Mouse (Mus musculus): ENCODE data around the gene Dvl1.

The Dvl1 gene

DNA sequence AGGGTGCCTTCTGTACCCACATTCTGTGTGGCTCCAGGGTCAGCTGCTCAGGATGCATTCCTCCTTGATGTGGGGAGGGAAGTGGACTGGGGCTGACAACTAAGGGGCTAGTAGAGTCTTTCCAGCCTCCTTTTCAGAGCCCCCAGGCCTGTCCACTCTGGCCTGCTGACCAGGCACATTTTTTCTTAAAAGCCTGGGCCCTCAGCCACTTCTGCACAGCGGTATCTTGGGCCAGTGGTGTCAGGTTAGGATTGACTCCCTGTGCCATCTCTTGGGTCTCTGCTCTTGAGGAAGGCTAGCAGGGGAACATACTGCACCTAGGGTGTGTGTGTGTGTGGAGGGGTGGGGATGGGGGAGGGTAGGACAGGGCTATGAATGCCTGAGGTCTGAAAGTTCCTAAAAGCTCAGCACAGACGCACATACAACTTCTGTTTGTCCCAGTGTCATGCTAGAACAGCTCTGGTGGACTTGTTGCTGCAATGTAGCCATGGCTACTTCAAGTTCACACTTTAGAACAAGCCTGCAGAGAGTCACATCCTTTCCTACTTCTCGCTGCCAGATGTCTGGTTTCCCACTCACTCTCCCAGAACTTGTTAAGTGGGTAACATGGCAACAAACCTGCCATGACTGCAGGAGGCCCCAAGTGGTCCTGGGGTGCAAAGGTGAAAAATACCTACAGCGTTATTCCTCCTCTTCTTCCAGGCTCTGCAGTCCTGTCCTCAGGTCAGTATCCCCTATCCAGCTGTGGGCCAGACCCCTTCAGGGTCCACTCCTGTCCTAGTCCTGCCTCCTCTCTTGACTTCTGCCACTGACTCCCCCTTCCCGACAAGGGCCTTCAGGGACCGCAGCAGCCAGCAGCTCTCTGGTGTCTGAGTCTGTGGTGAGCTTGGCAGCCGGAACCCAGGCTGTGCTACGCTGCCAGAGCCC lies 6.9 kb upstream of the Dvl1 start:
- no peak for DNase-seq (ENCODE audit: low spot score in 2 of 2)

DNA sequence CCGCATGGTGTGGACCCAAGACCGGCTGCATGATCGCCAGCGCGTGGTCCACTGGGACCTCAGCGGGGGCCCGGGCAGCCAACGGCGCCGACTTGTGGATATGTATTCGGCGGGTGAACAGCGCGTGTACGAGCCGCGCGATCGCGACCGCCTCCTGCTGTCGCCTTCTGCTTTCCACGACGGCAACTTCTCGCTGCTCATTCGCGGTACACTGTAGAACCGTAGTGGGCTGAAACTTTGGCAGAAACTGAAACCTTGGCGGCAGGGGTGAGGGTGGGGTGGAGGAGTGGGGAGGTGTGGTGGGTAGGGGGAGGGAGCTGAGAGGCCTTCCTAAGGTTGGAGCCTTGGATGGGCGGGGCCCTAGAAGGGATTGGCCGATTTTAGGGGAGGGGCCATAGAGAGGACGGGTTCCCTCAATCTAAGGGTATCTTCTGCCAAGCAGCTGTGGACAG lies 6.2 kb upstream of the Dvl1 start:
- DNase-seq (ENCODE audit: low spot score in 2 of 2) = no peak

DNA sequence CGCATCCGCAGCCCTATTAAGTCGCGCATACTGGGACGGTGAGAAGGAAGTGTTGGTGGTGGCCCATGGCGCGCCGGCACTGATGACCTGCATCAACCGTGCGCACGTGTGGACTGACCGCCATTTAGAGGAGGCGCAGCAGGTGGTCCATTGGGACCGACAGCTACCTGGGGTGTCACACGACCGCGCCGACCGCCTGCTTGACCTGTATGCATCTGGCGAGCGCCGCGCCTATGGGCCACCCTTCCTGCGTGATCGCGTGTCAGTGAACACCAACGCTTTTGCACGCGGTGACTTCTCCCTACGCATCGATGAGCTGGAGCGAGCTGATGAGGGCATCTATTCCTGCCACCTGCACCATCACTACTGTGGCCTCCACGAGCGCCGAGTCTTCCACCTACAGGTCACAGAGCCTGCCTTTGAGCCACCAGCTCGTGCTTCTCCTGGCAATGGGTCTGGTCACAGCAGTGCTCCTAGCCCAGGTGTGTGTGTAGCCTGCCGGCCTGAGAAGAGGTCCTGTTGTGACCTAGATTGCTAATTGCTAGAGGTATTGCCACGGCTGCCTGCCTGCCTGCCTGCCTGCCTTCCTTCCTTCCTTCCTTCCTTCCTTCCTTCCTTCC lies 5.4 kb upstream of the Dvl1 start:
- no peak for DNase-seq (ENCODE audit: low spot score in 2 of 2)

DNA sequence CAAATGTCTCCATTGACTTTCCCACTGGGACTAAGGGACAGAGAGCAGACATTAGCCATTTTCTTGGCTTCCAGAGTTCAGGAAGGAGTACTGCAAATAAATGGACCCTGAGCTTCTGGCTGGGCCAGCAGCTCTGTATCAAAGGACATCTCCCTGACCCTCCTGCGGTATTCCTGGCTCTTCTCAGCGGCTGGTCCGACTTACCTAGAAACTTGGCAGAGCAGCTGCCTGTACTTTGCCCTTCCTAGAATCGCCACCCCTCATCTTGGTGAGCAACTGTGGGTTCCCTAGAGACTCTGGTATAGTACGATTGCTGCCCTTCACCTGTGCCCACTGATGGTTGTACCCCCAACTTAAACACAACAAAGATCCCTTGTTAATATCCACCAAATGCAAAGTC lies 4.0 kb upstream of the Dvl1 start:
- no peak for DNase-seq (ENCODE audit: low spot score in 2 of 2)

DNA sequence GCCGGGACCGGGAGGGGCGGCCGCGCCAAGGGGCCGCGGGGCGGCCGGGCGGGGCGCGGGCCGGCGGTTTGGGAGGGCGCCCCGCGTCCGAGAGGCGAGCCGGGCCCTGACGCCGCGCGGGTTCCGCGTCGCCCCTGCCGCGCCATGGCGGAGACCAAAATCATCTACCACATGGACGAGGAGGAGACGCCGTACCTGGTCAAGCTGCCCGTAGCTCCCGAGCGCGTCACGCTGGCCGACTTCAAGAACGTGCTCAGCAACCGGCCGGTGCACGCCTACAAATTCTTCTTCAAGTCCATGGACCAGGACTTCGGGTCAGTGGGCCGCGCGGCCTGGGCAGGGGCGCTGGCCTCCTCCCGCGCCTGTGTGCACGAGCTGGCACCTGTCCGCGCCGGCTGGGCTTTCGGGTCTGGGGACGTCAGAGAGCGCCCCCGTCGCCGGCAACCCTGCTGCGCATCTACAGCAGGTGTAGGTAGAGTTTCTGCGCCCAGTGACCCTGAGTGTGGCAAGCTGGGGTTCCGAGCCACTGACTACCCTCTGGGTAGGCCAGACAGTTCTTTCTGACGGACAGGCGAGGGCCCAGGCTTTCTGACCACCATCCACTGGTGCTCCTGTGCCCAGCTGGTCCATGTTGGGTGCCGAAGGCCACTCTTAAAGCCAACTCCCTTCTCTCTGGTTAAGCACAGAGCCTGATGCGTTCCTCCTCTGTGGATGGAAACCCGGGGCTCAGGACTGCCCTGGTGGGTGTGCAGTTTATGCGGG lies 570 bp downstream of the Dvl1 start:
- no peak for DNase-seq (ENCODE audit: low spot score in 2 of 2)

DNA sequence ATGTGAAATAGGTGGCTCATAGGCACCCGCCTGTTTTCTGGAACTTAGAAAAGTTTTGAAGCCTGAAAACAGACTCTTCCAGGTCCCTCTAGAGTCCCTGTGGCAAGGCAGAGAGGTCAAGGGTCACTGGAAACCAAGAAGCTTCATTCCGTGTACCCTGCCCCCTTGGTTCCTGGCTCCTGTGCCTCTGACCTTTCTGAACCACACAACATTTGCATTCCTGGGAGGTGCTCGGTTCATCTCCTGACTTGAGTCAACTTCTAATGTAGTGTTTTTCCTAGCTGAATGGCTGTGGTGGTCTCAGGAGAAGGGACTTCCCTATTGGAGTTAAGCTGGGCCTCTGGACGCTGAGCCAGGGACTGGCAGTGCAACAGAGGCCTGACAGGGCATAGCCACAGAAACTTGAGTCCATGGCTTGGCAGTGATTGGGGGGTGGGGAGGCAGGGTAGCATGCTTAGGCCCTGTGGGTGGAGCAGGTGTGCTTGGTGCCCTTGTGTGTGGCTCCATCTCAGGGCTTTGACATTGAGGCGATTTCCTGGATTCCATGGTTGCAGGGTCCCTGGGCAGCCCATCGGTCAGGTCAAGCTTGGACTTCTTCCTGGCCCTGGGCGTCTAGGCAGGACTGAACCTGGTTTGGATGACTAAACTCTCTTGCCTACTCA lies 1.4 kb downstream of the Dvl1 start:
- no peak for DNase-seq (ENCODE audit: low spot score in 2 of 2)

DNA sequence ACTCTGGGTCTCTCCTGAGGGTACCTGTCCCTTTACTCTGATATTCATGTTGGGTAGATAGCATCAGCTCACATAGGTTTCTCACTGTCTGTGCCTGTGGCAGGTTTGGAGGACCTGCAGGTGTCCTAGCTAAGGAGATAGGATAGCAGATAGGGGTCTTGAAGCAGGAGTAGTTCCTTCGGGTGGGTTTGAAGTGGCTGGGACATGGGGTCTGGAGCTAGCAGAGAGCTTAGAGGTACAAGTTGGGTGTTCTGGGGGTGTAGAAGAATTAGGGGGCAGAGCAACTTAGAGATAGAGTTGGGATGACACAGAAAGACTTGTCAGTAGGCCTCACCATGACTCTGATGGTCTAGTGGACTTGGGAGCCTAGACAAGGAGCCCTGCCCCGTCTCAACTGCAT lies 2.2 kb downstream of the Dvl1 start:
- DNase-seq (ENCODE audit: low spot score in 2 of 2) = no peak

DNA sequence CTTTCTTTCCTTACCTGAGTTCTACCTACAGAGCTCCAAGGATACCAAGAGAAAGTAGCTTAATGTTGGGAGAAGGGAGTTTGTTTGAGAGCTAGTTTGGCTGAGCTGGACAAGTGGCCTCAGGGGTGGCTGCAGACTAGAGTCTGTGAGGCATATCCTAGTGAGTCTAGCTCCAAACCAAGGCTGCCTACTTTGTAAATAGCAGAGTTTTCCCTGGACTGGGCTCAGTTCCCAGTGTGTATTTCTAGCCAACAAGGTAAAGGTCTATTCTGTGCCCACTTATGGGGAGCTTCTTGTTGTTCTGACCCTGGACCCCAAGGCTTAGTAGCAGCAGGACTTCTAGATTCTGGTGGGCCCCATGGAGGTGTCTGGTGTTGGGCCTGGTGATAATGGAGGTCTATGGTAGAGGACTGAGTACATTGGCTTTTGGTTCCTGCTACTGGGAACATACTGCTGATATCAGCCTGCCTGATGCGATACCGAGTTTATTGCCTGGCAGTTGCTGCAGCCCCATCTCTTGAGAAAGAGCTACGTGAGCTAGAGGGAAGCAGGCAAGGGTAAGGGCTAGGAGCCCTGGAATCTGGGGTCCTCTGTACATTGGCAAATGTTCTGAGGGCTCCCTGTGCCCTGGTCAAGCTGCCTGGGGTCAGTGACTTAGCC lies 2.7 kb downstream of the Dvl1 start:
- DNase-seq (ENCODE audit: low spot score in 2 of 2) = no peak

DNA sequence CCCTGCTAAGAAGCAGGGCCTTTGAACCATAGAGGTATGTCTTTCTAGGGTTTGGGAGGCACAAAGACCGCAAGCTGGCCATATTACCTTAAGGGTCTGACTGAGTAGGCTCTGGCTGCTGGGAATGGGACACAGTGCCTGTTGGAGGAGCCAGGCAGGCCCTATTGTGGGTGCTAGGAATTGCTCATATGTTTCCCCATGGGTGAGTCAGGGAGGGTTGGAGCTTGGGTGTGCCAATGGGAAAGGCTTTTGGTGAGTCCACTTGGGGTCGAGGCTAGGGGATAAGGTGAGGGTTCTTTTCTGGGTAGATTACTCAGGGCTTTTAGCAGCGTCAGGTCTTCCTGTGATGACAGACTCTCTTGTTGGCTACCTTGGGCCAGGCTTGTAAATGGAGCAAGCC lies 4.2 kb downstream of the Dvl1 start:
- no peak for DNase-seq (ENCODE audit: low spot score in 2 of 2)

DNA sequence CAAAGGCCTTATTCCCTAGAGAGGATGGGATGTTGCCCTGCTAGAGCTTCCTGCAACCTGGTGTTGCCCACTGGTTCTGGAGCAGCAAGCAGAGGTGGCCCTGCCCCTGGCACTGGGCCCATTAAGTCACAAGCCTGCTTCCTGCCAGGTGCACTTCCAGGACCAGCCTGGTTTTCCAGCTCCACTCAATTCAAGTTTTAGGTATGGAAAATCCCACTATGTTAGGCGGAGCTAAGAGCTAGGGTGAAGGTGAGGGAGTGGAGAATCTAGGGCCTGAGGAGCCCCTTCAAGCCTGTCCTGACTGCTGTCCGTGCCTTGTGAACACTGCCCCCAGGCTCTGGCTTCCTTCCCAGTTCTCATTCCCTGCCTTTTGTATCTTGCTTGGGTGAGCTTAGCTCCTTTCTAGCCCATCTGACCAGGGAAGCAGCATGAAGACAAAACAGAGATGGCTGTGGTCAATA lies 4.8 kb downstream of the Dvl1 start:
- DNase-seq (ENCODE audit: low spot score in 2 of 2) = no peak

DNA sequence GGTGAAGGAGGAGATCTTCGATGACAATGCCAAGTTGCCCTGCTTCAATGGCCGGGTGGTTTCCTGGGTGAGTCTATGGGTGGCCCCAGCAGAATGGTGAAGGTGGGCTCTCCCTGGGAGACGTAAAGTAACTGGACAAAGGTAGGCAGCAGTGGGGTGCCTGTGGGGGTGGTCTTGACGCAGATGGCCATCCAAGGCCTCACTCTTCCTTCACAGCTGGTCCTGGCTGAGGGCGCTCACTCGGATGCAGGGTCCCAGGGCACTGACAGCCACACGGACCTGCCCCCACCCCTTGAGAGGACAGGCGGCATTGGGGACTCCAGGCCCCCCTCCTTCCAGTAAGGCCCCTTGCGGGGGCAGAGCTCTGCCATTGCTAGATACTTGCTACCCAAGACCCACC lies 6.2 kb downstream of the Dvl1 start:
- no peak for DNase-seq (ENCODE audit: low spot score in 2 of 2)

DNA sequence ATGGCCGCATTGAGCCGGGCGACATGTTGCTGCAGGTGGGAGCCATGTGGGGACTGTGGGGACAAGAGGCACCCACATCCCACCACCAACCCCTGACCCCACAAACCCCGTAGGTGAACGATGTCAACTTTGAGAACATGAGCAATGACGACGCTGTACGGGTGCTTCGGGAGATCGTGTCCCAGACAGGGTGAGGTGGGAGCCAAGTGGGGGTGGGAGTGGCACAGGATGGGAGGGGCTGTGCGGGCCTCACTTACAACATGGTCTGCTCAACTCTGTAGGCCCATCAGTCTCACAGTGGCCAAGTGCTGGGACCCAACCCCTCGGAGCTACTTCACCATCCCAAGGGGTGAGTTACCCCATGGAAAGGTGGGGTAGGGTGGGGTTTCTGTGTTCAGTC lies 7.8 kb downstream of the Dvl1 start:
- DNase-seq (ENCODE audit: low spot score in 2 of 2) = no peak

DNA sequence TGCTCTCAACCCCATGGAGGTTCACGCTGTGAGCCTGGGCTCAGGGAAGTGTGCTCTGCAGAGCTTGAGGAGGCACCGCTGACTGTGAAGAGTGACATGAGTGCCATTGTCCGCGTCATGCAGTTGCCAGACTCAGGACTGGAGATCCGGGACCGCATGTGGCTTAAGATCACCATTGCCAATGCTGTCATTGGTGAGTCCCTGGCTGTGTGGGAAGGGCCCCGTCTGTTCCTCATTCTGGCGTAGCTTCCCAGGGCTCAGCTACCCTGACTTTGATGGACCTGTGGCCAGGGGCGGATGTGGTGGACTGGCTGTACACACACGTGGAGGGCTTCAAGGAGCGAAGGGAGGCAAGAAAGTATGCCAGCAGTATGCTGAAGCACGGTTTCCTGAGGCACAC lies 8.9 kb downstream of the Dvl1 start:
- no peak for DNase-seq (ENCODE audit: low spot score in 2 of 2)

DNA sequence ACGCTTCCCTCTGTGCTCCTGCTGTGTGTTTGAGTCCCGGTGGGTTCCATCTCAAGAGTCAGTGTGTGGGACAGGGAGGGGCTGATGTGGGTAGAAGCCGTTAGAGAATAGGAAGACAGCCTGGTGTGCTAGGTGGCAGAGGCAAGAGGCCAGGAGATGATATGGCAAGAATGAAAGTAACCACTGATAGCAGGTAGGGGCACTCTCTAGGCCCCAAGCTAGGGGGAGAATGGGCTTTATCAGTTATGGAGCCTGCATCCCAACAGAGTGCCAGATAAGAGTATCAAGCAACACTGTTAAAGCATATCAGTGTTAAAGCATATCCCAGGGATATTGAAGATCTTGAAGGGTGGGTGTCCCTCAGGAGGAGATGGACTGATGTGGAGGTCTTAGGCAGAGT lies 9.7 kb downstream of the Dvl1 start:
- no peak for DNase-seq (ENCODE audit: low spot score in 2 of 2)

DNA sequence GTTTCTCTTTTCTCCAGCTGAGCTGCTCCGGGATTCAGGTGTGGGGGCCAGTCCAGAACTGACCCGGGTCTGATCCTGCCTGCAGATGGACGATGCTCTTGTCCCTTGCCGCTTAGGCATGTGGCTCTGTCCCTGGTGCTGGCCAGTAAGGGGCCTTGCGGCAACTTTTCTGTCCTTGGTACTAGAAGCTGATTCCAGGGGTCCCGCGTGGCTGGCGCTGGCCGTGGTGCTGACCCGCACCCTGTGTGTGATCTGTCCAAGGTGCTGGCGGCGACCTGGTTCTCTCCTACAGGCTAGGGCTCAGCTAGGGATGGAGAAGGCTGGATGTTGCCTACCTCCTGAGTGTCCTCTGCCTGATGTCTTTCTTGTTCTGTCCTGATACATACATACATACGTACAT lies 12.1 kb downstream of the Dvl1 start:
- no peak for DNase-seq (ENCODE audit: low spot score in 2 of 2)

DNA sequence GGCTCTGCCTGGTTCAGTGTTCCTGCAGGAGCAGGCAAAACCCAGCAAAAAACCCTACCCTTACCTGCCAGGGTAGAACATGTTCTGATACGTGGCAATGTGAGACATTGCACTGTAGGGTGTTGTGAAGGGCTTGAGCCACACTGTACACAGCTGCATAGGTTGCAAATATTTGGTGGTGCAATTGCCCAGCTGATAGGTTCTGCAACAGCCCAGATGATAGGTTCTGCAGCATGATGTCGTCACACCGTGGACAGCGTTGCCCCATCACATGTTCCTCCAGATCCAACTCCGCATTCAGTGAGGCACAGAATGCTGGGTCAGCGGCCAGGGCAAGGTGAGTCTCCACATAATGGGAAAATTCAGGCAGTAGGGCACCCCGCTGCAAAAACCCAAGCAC lies 14.6 kb downstream of the Dvl1 start:
- no peak for DNase-seq (ENCODE audit: low spot score in 2 of 2)

DNA sequence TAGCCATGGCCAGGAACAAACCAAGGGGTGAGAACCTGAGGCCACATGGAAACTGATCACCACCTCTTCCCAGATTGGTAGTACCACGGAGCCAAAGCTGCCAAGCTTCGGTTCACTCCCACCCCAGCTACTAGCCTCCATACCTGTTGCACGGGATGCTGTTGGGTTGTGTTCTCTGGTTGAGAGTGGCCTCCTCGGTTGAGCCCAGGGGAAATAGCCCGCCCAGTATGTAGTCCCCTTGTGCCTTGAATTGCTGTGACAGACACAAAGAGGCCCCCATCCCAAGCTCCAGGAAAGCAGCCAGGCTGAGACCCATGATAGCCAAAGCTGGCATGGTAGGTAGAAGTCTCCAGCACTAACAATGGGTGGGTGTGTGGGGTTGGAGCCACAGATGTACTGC lies 15.8 kb downstream of the Dvl1 start, which contains the start of gene Tas1r3:
Gene Tas1r3, minus strand, starts transcription at position 362 of the 400 bp plus-strand sequence.
- no peak for DNase-seq (ENCODE audit: low spot score in 2 of 2)

DNA sequence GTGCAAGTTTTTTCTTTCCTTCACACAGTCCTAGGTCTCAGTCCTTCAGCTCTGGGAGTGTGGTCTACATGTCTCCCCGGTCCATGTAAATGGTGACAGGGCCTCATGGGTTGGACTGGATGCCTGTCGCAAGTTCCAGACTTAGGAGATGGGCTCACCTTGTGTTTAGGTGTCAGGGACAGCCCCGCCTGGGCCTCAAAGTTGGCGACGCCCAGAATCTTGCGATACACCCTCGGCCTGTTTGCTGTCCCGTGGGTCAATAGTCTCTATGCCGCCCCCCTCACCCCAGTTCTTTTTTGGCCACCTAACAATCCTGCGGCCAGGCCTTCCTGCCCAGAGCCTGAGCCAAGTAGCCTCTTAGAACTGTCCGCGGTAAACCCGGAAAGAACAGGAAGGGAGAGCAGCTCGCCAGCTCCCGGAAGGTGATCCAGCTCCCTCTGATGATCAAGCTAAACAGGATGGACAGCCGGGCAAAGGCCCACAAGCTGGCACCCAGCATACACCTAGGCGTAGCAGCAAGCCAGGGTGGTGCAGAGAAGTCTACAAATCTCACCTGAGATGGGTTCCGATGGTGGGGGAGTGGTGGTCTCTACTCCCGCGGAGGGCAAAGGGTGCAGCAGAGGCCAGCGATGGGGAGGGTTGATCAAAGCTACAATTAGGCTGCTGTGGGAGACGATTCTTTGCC lies 21.6 kb downstream of the Dvl1 start:
- no peak for DNase-seq (ENCODE audit: low spot score in 2 of 2)

DNA sequence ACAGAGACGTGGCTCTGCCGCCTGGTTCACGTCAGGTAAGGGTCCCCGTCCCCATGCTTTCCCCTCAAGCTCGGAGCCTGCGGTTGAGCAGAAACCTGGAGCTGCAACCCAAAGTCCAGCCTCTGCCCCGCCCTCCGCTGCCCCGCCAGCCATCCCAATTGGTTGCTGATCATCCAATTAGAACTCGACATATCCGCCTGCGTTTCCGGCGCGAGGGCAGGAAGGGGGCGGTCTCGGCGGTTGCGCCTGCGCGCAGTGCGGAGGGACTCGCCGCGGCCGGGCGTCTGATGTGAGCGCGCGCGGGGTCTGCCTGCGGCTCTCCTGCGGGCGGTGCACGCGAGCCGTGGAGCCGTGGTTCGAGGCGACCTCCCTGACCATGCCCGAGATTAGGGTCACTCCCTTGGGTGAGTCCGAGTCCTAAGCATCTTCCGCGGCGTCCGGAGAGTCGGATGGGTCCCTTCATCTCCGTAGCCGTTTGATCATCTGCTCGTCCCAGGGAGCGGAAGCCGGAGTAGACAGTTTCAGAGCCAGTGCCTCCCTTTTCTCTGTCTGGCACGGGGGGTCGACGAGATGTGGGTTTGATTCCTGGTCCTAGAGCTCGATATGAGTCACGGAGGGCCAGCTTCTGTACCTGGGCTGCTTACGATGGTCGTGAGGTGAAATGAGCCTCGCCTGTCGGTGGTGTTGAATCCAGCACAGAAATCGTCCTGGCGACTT lies 22.3 kb downstream of the Dvl1 start, which contains the start of the genes Cptp and Ints11:
Gene Cptp, minus strand, starts transcription at position 124 of the 717 bp plus-strand sequence.
Gene Ints11, plus strand, starts transcription at position 230 of the 717 bp plus-strand sequence.
- peak; percentile 95 to 97 for DNase-seq (ENCODE audit: low spot score in 2 of 2)

DNA sequence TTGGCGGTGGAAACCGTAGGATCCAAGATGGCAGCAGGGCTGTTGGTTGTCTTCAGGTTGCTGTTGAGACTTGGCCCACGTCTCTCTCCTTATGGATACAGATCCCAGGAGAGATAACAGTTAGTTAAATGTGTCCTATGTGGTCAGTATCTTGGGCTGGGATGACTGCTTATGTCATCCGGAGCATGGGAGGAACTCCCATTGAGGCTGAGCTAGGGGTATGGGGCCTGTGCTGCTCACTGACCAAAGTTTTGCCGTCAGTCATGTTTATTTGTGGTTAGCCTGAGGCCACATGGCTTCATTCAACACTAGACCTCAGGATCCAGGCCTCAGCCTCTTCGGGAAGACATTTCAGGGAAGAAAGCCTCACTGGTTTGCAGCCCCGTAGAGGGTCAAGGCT lies 24.2 kb downstream of the Dvl1 start:
- DNase-seq (ENCODE audit: low spot score in 2 of 2) = no peak
